Mouse (Mus musculus): ENCODE data around the gene Mcat. TPM values are rescaled to one million over a fixed set of nuclear protein-coding genes. Genes with fewer than 3 reads are reported as not detected.
"Not testable (repeated sequence)": the region's sequence is repeated elsewhere in the genome, so short reads cannot be mapped to it uniquely, and the experiment has no call there.

The Mcat gene
- total RNA-seq, 2 experiments from 2014 or later = 27.5 to 33.5 TPM

DNA sequence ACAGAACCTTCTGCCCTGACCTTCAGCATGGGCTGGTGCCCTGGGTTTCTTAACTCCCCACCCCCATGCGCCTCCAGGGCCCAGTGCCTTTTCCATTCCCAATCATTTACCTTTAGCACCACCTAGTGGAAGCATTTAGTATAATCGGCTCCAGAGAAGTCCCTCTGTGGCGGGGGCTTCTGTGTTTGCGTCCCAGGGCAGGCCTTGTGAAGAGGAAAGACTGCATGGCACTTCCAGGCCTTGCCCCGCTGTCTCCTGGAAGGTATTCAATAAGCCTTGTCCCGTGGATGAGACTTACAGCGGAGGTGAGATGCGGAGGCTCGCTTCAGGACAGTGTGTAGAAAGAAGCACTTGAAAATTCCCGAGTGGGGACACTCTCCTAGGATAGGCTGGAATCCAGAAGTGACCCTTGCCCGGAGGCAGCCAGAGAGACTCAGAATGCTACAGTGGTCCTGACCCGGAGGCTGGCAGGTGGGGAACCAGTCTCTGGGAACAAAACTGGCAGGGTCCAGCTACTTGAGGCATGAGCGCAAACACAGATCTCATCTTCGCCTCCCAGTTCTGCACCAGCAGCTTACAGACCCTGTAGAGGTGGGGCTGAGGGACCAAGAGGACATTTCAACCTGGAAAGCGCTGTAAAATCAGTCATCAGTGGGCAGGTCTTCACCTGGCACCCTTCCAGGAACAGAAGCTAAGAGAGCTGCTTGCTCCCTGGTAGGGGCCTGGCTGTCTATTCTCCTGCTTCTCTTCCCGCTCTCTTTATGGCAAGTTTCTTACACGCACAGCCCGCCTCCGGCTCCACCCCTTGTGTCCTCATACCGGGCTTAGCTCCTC is 45.2 kb downstream of the Mcat start:
- intact Hi-C loops (cut with DNase I) = loop anchor here (5.0 to 10.0 kb wide), 2 partner anchors 306 to 364 kb away; no protein-coding TSS in a partner anchor
- peak; percentile 29 to 35 for DNase-seq (ENCODE audit: low spot score in 2 of 2)

DNA sequence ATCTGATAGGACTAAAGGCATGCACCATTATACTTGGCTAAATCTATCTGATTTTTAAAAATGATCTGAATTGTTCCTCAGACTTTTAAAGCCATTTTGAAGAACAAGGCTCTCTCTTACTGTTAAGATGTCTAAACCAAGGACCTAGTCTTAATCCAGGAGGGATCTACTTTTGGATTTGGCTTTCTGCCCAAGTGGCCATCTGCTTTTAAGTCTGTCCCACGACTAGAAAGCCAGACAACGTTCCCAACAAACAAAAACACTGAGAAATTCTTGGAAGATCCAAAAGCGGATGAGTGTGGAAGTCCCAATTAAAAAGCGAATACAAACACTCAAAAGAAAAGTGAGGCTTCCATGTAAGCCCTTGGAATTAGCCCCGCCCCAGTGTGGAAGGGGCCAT is 48.6 kb downstream of the Mcat start:
- intact Hi-C loops (cut with DNase I) = loop anchor here (5.0 to 10.0 kb wide), 2 partner anchors 303 to 360 kb away; no protein-coding TSS in a partner anchor
- no peak for DNase-seq (ENCODE audit: low spot score in 2 of 2)

DNA sequence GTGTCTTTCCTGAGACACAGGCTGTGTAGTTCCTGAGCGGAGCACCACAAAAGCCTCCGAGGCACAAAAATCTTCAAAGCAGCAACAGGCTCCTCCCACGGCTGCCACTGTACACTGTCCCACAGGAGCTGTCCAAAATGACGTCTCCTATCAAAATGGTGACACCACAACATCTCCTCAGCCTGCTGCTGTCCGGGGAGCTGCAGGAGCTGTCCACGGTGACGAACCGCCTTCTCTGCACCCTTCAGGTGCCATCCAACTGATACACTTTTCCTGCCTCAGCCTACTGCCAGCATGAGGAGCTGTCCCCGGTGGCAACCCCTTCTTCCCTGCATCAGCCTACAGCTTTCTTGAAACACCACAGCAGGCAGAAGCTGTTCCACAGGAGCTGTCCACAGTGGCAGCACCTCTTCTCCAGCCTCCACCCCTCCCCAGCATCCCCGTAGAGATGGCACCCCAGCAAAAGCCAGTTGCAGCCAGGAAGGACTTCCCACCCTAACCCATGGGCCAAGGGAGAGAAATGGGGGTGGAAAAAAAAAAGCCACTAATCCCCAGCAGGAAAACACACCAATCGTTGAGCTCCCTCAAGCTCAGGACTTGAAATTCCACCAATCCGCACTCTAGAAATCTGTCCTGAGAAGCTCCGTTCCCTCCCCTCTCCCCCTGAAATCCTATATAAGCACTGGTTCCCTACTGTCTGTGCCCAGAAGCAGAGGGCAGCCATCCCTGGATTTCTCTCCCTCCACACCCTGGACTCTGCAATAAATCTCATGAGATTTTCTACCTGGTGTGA is 50.9 kb downstream of the Mcat start:
- intact Hi-C loops (cut with DNase I) = loop anchor here (5.0 to 10.0 kb wide), 2 partner anchors 130 to 358 kb away; no protein-coding TSS in a partner anchor
- DNase-seq (ENCODE audit: low spot score in 2 of 2) = no peak

- intact Hi-C loops (cut with DNase I) = loop anchor here (5.0 to 10.0 kb wide), 2 partner anchors 129 to 356 kb away; no protein-coding TSS in a partner anchor
- peak; percentile 93 to 94 for DNase-seq (ENCODE audit: low spot score in 2 of 2)
Observed at GRCm38 (mm10) chr15:83510805-83511405, 52.7 kb downstream of the Mcat start, which contains the start of gene Ttll1. TSS of gene Ttll1 (minus strand) at chr15:83510893.

DNA sequence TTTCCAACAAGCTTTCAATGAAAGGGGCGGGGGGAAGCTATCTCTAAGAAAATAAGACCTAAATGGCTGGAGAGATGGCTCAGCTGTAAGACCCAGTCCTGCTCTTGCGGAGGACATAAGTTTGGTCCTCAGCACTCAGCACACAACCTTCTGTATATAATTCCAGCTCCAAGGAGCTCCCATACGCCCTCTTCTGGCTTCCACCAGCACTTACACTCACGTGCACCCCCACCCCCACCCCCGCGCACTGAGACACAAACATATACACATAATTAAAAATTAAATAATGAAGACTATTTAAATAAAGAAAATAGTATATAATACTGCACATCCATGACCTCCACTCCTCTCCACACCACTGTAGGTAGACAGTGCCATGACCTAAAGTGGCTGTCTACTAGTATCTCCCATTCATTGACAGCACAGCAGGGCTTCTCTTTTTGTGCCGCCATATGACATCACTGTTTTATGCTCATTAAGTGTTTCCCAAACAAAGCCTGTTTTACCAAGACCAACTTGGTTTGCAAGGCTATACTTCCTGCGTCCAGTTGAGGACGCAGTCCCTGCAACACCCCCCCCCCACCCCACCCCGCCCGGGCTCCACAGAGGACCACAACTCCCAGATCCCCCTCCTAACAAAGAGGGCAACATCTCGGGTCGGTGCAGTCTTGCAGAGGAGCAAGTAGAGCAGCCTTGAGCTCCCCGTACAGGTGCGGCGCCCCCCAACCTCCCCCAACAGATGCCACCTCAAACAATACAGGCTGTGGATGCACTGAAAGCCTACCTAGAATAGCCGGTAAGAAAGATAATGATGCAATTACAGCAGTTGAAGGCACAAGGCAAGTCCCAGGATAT is 53.4 kb downstream of the Mcat start:
- DNase-seq (ENCODE audit: low spot score in 2 of 2) = no peak
- intact Hi-C loops (cut with DNase I) = loop anchor here (5.0 to 10.0 kb wide), 2 partner anchors 128 to 355 kb away; no protein-coding TSS in a partner anchor

- DNase-seq (ENCODE audit: low spot score in 2 of 2); intact Hi-C loops (cut with DNase I): not testable (repeated sequence)
Observed at GRCm38 (mm10) chr15:83501483-83501882, 62.1 kb downstream of the Mcat start.

DNA sequence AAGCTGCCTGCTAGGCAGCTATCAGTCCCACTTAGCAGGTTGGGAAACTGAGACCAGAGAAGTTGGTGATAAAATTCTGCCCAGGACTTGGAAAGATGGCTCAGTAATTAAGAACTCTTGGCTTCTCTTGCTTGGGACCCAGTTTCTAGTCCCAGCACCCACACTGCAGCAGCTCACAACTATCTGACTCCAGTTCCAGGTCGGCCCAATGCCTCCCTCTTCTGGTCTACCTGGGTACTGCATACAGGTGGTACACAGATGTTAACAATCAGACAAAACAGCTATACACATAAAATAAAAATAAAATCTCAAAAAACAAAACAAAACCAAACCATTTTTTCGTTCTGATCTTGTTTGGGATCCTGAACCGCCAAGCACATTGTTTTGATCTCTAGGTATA is 63.2 kb downstream of the Mcat start:
- DNase-seq (ENCODE audit: low spot score in 2 of 2) = no peak
- intact Hi-C loops (cut with DNase I) = no loop called here

DNA sequence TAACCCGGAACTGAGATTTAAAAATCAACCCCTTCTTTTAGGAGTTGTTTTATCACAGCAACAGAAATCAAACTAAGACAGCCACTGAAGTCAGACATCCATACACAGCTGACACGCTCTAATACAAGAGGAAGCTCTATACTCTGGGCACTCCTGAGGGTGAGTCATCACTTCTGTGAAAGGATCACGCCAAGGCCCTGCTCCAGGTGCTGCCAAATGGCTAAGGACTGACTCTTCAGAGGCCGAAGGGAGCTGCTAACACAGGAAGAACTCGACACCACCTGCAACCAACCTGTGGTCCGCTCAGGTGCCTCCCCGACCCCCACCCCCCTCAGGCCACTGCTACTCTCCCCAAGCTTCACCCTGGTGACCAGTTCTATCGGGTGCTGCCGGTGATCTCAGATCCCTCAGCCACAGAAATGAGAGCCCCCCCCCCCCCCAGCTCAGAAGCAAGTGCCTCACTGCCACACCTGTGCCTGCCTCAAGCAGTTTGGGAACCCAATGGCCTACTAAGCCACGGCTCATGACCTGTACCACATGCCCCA is 64.3 kb downstream of the Mcat start:
- DNase-seq (ENCODE audit: low spot score in 2 of 2) = no peak
- intact Hi-C loops (cut with DNase I) = no loop called here

GRCm38 (mm10) chr15:83497299-83497698 is 66.3 kb downstream of the Mcat start:
- intact Hi-C loops (cut with DNase I) = no loop called here
- no peak for DNase-seq (ENCODE audit: low spot score in 2 of 2)

Small RNAs within 50 kb of the gene (microRNA-seq; reads per million reads assigned to microRNA genes)
- not detected for gene Gm24575

Other genes with a start within 250 kb of the Mcat start
- 10 to 100 TPM; 18.9 to 22.3 TPM for gene Arfgap3, start 213.5 kb downstream of the Mcat start, total RNA-seq (2021)
- gene Pacsin2, start 99.2 kb downstream of the Mcat start, total RNA-seq (2021) = 100 to 1,000 TPM in 1 of 2 experiments, 10 to 100 TPM in 1; 88.9 to 102 TPM
- gene Ttll1, start 52.9 kb downstream of the Mcat start, total RNA-seq (2021) = 10 to 100 TPM; 49.7 to 52.3 TPM
- gene Bik, start 36.9 kb downstream of the Mcat start, total RNA-seq (2021) = not detected
- 1 to 10 TPM; 4.5 to 5.7 TPM for gene Tspo, start 195 bp downstream of the Mcat start, total RNA-seq (2021)
- gene Ttll12, start 31.4 kb upstream of the Mcat start, total RNA-seq (2021) = 10 to 100 TPM; 11.7 to 13.8 TPM
- 10 to 100 TPM; 68.5 to 71.1 TPM for gene Scube1, start 161.2 kb upstream of the Mcat start, total RNA-seq (2021)
- 100 to 1,000 TPM; 194 to 214 TPM for gene Mpped1, start 215.7 kb upstream of the Mcat start, total RNA-seq (2021)

All from left cerebral cortex, postnatal 36 days (tissue).